Mouse (Mus musculus): ENCODE data around the gene Cops3. TPM values are rescaled to one million over a fixed set of nuclear protein-coding genes. Genes with fewer than 3 reads are reported as not detected.
"Not testable (repeated sequence)": the region's sequence is repeated elsewhere in the genome, so short reads cannot be mapped to it uniquely, and the experiment has no call there.

The Cops3 gene
- polyA plus RNA-seq, 1 experiment from 2014 or later = 175 TPM

DNA sequence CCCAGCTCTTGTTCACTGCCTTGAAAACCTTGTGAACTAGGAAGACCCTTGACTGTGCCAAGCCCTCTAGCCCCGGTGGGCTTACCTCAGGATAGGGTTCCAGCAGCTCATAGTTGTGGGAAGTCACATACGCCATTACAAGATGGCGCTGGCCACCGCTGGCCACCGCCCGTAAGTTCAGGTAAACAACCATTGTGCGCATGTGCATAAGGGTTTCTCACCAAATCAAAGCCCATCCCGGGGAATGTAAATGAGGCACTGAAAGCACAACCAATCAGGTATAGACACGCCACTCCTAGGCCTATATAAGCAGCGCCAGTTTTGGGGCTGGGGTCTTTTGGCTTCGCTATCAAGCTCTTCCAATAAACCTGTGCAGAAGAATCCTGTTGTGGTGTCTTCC is 6.7 kb upstream of the Cops3 start:
- Histone ChIP-seq H3K27me3 (replicated peaks) (no peaks in the 10 kb centered on the region), H3K4me1 (peaks cover 6% of the 10 kb centered on the region; the same call in 1 of the 2 replicates), H3K4me3 (replicated peaks) (no peak overlapping the region), H3K9ac (no peak overlapping the region), H3K27ac (no peak overlapping the region), H3K36me3 (no peaks in the 10 kb centered on the region), H3K4me2 (no peak overlapping the region), H3K9me3 (no peaks in the 10 kb centered on the region)
- 93% methylated on average over 11 of the region's 11 CpGs for WGBS
- no peak for ATAC-seq (ENCODE audit: insufficient read depth, low FRiP score, low read depth)

DNA sequence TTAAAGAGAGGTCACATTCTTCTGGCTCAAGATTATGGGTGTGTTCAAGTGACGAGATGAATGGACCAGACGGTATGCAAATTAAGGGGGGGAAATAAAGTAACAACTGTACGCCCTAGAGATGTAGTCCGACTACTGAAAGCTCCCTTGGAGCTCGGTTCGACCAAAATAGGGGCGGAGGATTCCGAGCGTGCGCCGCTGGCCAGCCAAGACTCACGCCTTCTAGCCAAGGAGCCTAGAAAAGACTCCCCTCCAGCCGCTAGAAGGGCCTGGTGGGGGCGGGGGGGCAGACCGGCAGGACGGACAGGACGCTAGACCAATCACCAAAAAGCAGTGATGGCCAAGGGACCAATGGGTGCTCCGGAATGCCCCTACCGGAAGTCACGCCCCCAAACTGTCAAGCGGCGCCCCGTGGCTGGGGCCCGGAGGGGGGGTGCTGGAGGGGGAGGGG is 605 bp downstream of the Cops3 start, which contains the start of gene Nt5m:
Gene Nt5m (plus strand): TSS at position 440 of the 451 bp plus-strand sequence.
- Histone ChIP-seq H3K27ac (peak within 1 kb of the TSS; percentile 98), H3K27me3 (replicated peaks) (no peaks in the 10 kb centered on the region), H3K4me3 (replicated peaks) (peak within 1 kb of the TSS; percentile 97), H3K4me2 (peak within 1 kb of the TSS; percentile 56), H3K9ac (peak within 1 kb of the TSS; percentile 89), H3K4me1 (peaks cover 11% of the 10 kb centered on the region), H3K36me3 (peaks cover 7% of the 10 kb centered on the region; the same call in 1 of the 2 replicates), H3K9me3 (no peaks in the 10 kb centered on the region)
- under 1% methylated on average over 24 of the region's 24 CpGs for WGBS
- peak; percentile 97 for ATAC-seq (ENCODE audit: insufficient read depth, low FRiP score, low read depth)

GRCm38 (mm10) chr11:59838426-59838825 is 1.2 kb downstream of the Cops3 start:
- Histone ChIP-seq H3K9ac (peak overlapping the region; percentile 27; the same call in 1 of the 2 replicates), H3K27ac (no peak overlapping the region), H3K4me3 (replicated peaks) (peak overlapping the region; percentile 97), H3K4me1 (peaks cover 11% of the 10 kb centered on the region), H3K27me3 (replicated peaks) (no peaks in the 10 kb centered on the region), H3K9me3 (no peaks in the 10 kb centered on the region), H3K4me2 (peak overlapping the region; percentile 56), H3K36me3 (peaks cover 10% of the 10 kb centered on the region; the same call in 1 of the 2 replicates)
- no peak for ATAC-seq (ENCODE audit: insufficient read depth, low FRiP score, low read depth)
- 48% methylated on average over 4 of the region's 4 CpGs for WGBS

- WGBS = 80% methylated on average over 1 of the region's 1 CpGs
- peak overlapping the region; percentile 97; the same call in 1 of the 2 replicates for H3K4me3 ChIP-seq (replicated peaks)
- ATAC-seq (ENCODE audit: insufficient read depth, low FRiP score, low read depth); H3K9me3 ChIP-seq; H3K36me3 ChIP-seq; H3K27ac ChIP-seq; H3K9ac ChIP-seq; H3K27me3 ChIP-seq (replicated peaks): not testable (repeated sequence)
- H3K4me2 ChIP-seq = peak overlapping the region; percentile 56; the same call in 1 of the 2 replicates
- H3K4me1 ChIP-seq = peaks cover 11% of the 10 kb centered on the region
Measured at GRCm38 (mm10) chr11:59837789-59838188, 1.8 kb downstream of the Cops3 start.

- no peaks in the 10 kb centered on the region for H3K9me3 ChIP-seq
- no peak for ATAC-seq (ENCODE audit: insufficient read depth, low FRiP score, low read depth)
- no peak overlapping the region for H3K4me3 ChIP-seq (replicated peaks)
- no peak overlapping the region for H3K27ac ChIP-seq
- 83% methylated on average over 3 of the region's 3 CpGs for WGBS
- no peak overlapping the region for H3K4me2 ChIP-seq
- H3K27me3 ChIP-seq (replicated peaks) = no peaks in the 10 kb centered on the region
- peaks cover 79% of the 10 kb centered on the region for H3K36me3 ChIP-seq
- H3K4me1 ChIP-seq = no peaks in the 10 kb centered on the region
- H3K9ac ChIP-seq = no peak overlapping the region
Measured at GRCm38 (mm10) chr11:59821625-59822024, 18.0 kb downstream of the Cops3 start.

GRCm38 (mm10) chr11:59817916-59818315 is 21.7 kb downstream of the Cops3 start:
- Histone ChIP-seq H3K9ac (no peak overlapping the region), H3K4me2 (no peak overlapping the region), H3K36me3 (peaks cover 56% of the 10 kb centered on the region), H3K27ac (no peak overlapping the region), H3K9me3 (no peaks in the 10 kb centered on the region), H3K4me1 (no peaks in the 10 kb centered on the region), H3K4me3 (replicated peaks) (no peak overlapping the region), H3K27me3 (replicated peaks) (no peaks in the 10 kb centered on the region)
- 95% methylated on average over 3 of the region's 3 CpGs for WGBS
- ATAC-seq (ENCODE audit: insufficient read depth, low FRiP score, low read depth) = no peak

DNA sequence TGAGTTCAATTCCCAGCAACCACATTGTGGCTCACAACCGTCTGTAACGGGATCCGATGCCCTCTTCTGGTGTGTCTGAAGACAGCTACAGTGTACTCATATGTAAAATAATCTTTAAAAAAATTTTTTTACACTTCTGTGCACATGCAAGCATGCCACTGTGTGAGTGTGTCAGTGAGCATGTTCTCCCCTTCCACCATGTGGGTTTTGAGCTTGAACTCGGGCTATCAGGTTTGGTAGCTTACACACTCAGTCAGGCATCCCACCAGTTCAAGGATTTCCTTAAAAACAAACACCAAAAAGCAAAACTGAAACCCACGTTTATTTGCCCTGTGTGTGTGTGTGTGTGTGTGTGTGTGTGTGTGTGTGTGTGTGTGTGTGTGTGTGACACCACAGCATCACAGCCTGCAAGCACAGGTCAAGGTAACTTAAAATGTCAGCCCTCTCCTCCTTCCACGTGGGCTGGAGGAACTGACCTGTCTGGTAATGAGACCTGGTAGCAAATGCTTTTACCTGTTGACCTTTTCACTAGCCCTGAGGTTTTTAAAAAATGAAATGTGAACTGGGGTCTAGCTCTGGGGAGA is 24.1 kb downstream of the Cops3 start:
- peaks cover 39% of the 10 kb centered on the region for H3K36me3 ChIP-seq
- no peaks in the 10 kb centered on the region for H3K9me3 ChIP-seq
- no peak overlapping the region for H3K27ac ChIP-seq
- 89% methylated on average over 6 of the region's 6 CpGs for WGBS
- no peak overlapping the region for H3K9ac ChIP-seq
- H3K4me3 ChIP-seq (replicated peaks) = no peak overlapping the region
- no peak overlapping the region for H3K4me2 ChIP-seq
- H3K4me1 ChIP-seq = no peaks in the 10 kb centered on the region
- H3K27me3 ChIP-seq (replicated peaks) = no peaks in the 10 kb centered on the region
- no peak for ATAC-seq (ENCODE audit: insufficient read depth, low FRiP score, low read depth)

- Histone ChIP-seq H3K4me1 (no peaks in the 10 kb centered on the region), H3K9ac (no peak overlapping the region), H3K4me2 (no peak overlapping the region), H3K27me3 (replicated peaks) (no peaks in the 10 kb centered on the region), H3K36me3 (peaks cover 33% of the 10 kb centered on the region), H3K4me3 (replicated peaks) (no peak overlapping the region), H3K27ac (no peak overlapping the region), H3K9me3 (no peaks in the 10 kb centered on the region)
- no peak for ATAC-seq (ENCODE audit: insufficient read depth, low FRiP score, low read depth)
- WGBS = 83% methylated on average over 6 of the region's 6 CpGs
Measured at GRCm38 (mm10) chr11:59814936-59815335, 24.7 kb downstream of the Cops3 start.

- 89% methylated on average over 1 of the region's 1 CpGs for WGBS
- no peak overlapping the region for H3K9ac ChIP-seq
- H3K4me3 ChIP-seq (replicated peaks) = no peak overlapping the region
Measured at GRCm38 (mm10) chr11:59814311-59814710, 25.3 kb downstream of the Cops3 start.

DNA sequence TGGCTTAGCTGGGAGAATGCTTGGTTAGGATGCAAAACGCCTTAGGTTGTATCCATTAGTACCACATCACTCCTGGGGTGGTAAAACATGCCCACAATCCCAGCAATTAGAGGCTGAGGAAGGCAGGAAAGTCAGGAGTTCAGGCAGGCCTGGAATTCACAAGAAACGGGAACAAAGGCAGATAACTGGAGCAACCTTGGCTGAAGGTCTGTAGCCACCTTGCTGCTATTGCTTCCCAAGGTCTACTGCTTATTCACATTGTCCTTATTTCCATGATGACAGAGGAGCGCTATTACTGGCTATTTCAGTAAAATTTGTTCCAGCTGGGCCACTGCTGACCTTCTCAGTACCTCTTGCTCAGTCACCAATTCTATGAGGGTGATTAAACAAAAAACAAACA is 26.4 kb downstream of the Cops3 start:
- Histone ChIP-seq H3K36me3 (peaks cover 18% of the 10 kb centered on the region), H3K4me2 (no peak overlapping the region), H3K9ac (no peak overlapping the region), H3K9me3 (no peaks in the 10 kb centered on the region), H3K4me3 (replicated peaks) (no peak overlapping the region), H3K4me1 (peaks cover 8% of the 10 kb centered on the region), H3K27ac (no peak overlapping the region), H3K27me3 (replicated peaks) (no peaks in the 10 kb centered on the region)
- 65% methylated on average over 3 of the region's 3 CpGs for WGBS
- ATAC-seq (ENCODE audit: insufficient read depth, low FRiP score, low read depth) = no peak

More at GRCm38 (mm10) chr11:59814311-59814710, 25.3 kb downstream of the Cops3 start:
- no peaks in the 10 kb centered on the region for H3K9me3 ChIP-seq
- no peak overlapping the region for H3K27ac ChIP-seq
- no peak overlapping the region for H3K4me2 ChIP-seq
- H3K36me3 ChIP-seq = peaks cover 28% of the 10 kb centered on the region
- H3K4me1 ChIP-seq = no peaks in the 10 kb centered on the region
- no peaks in the 10 kb centered on the region for H3K27me3 ChIP-seq (replicated peaks)
- ATAC-seq (ENCODE audit: insufficient read depth, low FRiP score, low read depth) = no peak

GRCm38 (mm10) chr11:59811211-59811610 is 28.4 kb downstream of the Cops3 start:
- no peak for ATAC-seq (ENCODE audit: insufficient read depth, low FRiP score, low read depth)
- Histone ChIP-seq H3K4me3 (replicated peaks) (no peak overlapping the region), H3K36me3 (peaks cover 9% of the 10 kb centered on the region; the same call in 1 of the 2 replicates), H3K9me3 (no peaks in the 10 kb centered on the region), H3K27ac (no peak overlapping the region), H3K27me3 (replicated peaks) (no peaks in the 10 kb centered on the region), H3K9ac (no peak overlapping the region), H3K4me2 (0 out of 2 replicates have a peak overlapping the region, but pooled peaks have one; percentile 81), H3K4me1 (peaks cover 11% of the 10 kb centered on the region)
- WGBS = 67% methylated on average over 4 of the region's 4 CpGs

DNA sequence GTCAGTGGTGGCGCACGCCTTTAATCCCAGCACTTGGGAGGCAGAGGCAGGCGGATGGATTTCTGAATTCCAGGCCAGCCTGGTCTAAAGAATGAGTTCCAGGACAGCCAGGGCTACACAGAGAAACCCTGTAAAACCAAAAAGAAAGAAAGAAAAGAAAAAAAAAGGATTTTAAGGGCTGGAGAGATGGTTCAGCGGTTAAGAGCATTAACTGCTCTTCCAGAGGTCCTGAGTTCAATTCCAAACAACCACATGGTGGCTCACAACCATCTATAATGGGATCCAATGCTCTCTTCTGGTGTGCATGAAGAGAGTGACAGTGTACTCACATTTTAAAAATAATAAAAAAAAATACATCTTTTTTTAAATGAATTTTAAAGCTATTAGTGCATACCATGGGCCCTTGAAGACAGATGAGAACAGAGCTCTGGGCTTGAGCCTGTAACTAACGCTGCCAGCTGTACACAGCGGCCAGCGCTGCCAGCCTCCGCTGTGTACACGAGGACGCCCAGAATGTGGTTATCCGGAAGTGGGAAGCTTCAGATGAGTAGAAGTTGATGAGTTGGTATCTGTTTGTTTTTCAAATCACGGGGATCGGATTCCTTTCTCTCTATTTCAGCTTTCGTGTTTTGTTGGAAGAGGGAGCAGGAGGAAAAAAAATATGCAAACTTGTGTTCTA is 29.0 kb downstream of the Cops3 start:
- Histone ChIP-seq H3K27ac (peak overlapping the region; percentile 98), H3K4me3 (replicated peaks) (peak overlapping the region; percentile 91), H3K4me2 (peak overlapping the region; percentile 81), H3K9ac (no peak overlapping the region; the same call in 1 of the 2 replicates), H3K27me3 (replicated peaks) (no peaks in the 10 kb centered on the region), H3K9me3 (no peaks in the 10 kb centered on the region), H3K36me3 (peaks cover 15% of the 10 kb centered on the region), H3K4me1 (peaks cover 11% of the 10 kb centered on the region)
- 57% methylated on average over 14 of the region's 14 CpGs for WGBS
- ATAC-seq (ENCODE audit: insufficient read depth, low FRiP score, low read depth) = no peak
